Mouse (Mus musculus) thymus, adult 18-20 months (tissue): Measurements from ENCODE around the gene Prrc2c.
"Not testable (repeated sequence)": the region's sequence is repeated elsewhere in the genome, so short reads cannot be mapped to it uniquely, and the experiment has no call there.

Experiments
- DNase-seq, 2 experiments: peaks; one replicate each; pipeline ENCODE4 v3.0.0; 2022; ENCODE audit warnings: mixed read lengths in 2 of 2

Prrc2c gene

GRCm38 (mm10) chr1:162740401-162740835 is at the start of gene Prrc2c:
Gene Prrc2c (minus strand): TSS chr1:162740556.
- peak; percentile 94 to 96 for DNase-seq

- DNase-seq = no peak
These were observed 44.9 kb upstream of the Prrc2c start for GRCm38 (mm10) chr1:162785222-162785621.

- no peak for DNase-seq
These were observed 43.4 kb upstream of the Prrc2c start for GRCm38 (mm10) chr1:162783669-162784248.

DNA sequence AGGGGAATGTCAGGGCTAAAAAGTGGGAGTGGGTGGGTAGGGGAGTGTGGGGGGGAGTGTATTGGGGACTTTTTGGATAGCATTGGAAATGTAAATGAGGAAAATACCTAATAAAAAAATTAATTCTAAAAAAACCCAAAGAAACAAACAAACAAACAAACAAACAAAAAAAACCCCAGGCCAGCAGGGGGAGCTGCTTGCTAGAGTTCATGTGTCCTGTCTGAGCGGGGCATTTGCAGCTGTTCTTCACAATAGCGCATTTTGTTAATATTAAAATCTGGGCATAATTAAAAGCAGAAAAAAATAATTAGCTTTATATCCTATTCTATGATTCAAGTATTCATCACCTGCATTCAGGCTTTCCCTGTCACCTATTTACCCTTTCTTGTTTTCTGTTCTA is 40.7 kb upstream of the Prrc2c start:
- DNase-seq = not testable (repeated sequence)

DNA sequence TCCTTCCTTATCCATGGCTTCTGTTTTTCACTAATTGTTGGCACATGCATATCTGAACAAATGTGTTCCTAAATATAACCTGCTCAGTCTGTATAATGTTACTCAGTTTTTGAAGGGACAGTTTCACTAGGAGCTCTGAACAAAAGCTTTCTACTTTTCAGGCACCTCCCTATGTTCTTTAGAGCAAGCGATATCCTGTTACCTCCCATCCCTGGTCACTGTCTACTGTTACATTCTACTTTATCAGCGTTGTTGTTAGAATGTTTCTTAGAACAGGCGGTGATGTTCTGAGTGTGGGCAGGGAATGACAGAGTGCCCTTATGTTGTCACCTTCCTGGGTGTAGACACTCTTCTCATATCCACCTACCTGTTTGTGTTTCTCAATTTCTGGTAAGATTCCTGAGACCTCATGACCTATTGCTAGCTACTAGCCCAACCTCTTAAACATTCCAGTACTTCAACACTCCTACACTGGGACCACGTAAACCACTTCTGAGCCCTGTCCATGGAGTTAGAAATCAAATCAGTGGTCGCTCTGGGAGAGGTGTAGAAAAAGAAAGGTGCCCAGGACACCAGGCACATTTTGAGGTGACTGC is 37.7 kb upstream of the Prrc2c start:
- no peak for DNase-seq

GRCm38 (mm10) chr1:162773661-162774060 is 33.3 kb upstream of the Prrc2c start:
- DNase-seq = no peak

GRCm38 (mm10) chr1:162771617-162772360 is 31.4 kb upstream of the Prrc2c start:
- DNase-seq = no peak

DNA sequence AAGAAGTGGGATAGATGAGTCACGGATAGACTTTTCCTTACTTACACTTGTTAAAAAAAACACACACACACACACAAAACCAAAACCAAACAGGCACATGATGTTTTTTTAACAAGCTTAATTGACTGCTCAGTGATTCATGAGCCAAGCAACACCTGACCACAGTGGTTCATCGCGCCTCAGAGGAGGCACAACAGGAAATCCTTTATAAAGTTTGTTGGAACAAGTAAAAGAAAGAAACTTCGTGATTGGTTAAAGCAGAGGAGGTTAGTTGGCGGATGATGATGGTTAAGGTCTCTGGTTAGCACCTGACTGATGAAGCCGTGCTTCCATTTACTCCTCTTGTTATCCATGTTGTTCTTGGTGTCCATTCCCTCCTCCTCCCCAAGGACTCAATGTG is 11.7 kb upstream of the Prrc2c start:
- DNase-seq = no peak

DNA sequence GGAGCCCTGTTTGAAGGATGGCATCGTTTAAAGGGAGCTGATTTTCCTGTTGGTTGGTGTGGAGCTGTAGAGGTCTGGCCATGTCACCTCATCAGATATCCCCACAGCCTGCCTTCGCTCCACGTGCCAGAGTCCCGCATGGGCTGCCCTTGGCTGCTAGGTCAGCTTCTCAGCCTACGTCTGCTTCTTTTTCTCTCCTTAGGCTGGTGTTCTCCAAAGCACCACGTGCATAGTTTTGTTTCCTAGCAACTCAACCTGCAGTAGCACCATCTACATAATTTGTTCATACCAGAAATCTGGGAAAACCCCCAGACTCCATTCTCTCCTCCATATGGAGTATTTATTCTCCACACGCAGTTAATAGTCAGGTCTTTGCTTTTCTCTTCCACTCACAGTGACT is 9.3 kb upstream of the Prrc2c start:
- no peak for DNase-seq

DNA sequence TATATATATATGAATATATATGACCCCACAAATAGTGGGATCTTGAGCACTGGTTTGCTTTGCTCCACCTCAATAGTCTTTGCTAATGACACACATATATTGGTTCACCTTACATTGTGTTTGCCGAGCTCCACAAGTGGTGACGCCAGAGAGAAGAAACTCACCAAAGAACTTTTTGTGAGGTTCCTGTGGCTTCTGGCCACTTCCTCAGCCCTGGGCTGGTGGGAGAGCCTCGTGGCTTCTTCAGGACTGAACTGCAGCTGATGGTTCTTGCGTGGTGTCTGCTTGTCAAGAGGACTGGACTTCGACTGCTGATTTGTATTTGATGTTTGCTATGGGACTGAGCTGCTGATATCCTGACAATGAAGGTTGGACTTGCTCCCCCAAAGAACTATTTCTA is 8.4 kb upstream of the Prrc2c start:
- DNase-seq = no peak

- DNase-seq = peak in 1 of 2 experiments; percentile 45
These were observed 443 bp downstream of the Prrc2c start for GRCm38 (mm10) chr1:162739831-162740394.

- DNase-seq = no peak
These were observed 950 bp downstream of the Prrc2c start for GRCm38 (mm10) chr1:162739406-162739805.

- DNase-seq = no peak
These were observed 1.9 kb downstream of the Prrc2c start for GRCm38 (mm10) chr1:162738472-162738871.

DNA sequence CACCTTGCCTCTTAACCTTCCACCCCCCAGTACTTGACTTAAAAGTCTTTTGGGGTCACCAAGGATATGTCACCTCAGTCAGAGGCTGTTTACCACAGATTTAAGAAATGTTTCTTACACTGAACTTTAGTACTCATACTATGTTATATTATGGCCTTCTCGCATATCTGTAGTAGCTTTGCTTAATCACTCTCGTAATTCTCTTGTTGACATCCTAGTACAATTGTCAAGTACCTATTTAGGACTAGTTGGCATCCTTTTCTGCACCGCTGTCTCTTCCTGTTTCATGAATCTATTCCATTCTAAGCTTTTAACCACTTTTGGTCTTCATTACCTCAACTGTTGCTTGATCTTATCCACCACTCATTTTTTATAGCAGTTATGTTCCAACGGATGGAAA is 5.3 kb downstream of the Prrc2c start:
- DNase-seq = no peak

GRCm38 (mm10) chr1:162734283-162734682 is 6.1 kb downstream of the Prrc2c start:
- DNase-seq = no peak

DNA sequence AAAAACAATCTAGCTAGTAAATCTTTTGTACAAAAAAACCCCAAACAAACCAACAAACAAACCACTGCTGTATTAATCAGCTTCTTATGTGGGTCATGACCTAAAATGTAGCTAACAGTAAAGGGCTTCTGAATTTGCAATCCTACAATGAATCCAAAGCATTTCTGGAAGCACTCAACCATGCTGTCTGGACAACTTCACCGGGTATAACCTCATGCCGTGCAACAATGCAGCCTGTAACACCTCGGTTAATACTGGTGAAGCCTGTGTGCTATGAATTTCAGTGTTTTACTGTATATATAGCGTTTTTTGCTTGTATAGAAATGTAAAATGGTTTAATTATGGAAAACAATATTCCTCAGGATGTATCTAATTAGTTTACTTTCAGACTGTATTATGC is 8.3 kb downstream of the Prrc2c start:
- no peak for DNase-seq

DNA sequence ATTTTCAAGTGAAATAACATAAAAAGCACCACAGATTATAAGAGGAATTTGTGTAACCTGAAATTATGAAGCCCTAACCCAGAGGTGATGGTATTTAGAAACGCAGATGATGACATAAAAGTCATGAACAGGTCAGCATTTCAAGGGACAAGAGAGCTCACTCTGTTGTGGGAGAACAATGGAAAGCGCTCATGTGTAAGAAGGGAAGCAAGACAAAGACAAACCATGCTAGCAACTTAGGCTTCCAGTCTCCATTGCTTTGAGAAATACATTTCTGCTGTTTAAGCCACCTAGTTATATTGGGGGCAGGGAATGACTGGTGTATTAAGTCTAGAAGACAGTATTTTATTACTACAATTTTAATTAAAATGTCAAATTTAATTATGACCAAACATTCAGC is 10.9 kb downstream of the Prrc2c start:
- DNase-seq = no peak

DNA sequence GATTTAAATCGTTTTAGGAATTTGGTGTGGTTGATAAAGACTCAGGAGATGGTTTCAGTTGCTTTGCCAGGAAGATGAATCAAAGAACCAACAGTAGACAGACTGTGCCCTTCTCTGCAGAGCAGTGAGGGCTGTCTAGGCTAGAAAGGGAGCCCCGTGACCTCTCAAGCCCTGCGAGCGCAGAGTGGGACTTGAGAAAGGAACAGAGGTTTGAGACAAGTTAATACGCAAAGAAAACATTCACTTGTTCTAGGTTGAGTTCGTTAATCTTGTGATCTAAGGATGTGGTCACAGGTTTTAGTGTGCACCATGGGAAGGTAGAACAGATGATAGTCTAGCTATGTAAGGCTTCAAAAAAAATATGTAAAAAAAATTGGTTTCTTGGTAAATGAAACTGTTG is 12.4 kb downstream of the Prrc2c start:
- DNase-seq = peak; percentile 60 to 79

DNA sequence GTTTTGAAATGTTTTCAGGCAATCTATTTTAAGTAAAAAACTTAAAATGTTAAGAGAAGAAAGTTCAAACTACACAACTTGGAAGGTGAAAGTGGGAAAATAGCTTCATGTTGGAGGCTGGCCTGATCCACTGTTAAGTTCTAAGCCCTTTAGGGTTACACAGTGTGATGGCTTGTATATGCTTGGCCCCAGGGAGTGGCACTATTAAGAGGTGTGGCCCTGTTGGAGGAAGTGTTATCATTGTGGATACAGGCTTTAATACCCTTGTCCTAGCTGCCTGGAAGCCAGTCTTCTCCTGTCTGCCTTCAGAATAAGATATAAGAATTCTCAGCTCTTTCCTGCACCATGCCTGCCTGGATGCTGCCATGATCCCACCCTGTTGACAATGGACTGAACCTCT is 16.7 kb downstream of the Prrc2c start:
- DNase-seq = no peak

GRCm38 (mm10) chr1:162720645-162721044 is 19.7 kb downstream of the Prrc2c start:
- DNase-seq = no peak

- DNase-seq = no peak
These were observed 39.8 kb downstream of the Prrc2c start for GRCm38 (mm10) chr1:162700389-162701066.

GRCm38 (mm10) chr1:162697866-162698265 is 42.5 kb downstream of the Prrc2c start:
- DNase-seq = no peak

- no peak for DNase-seq
These were observed 46.6 kb downstream of the Prrc2c start for GRCm38 (mm10) chr1:162693721-162694120.
